Mouse (Mus musculus) ES-Bruce4 (cell line): ENCODE data around the gene Barx2.

Experiments used
- CTCF ChIP-seq: IDR thresholded peaks from one replicate; pipeline ENCODE4 v1.8.1; 2011; ENCODE audit warnings: low read depth, low read length
- EP300 ChIP-seq: IDR thresholded peaks from 2 replicates; pipeline ENCODE4 v1.6.1; 2011; ENCODE audit warnings: low read depth, low read length; ENCODE audit not compliant: insufficient read depth
- POLR2A ChIP-seq: IDR thresholded peaks from one replicate; pipeline ENCODE4 v1.8.1; 2011; ENCODE audit warnings: low read length; ENCODE audit not compliant: insufficient read depth

GRCm38 (mm10) chr9:31925830-31926624, 12.8 kb upstream of the Barx2 start:
- TF ChIP-seq CTCF (peak; percentile 100), POLR2A (no peak), EP300 (peak; percentile 71; the same call in 1 of the 2 replicates)
